10 mouse cellular contexts compared by ENCODE assay signal in the genomic region with DNA sequence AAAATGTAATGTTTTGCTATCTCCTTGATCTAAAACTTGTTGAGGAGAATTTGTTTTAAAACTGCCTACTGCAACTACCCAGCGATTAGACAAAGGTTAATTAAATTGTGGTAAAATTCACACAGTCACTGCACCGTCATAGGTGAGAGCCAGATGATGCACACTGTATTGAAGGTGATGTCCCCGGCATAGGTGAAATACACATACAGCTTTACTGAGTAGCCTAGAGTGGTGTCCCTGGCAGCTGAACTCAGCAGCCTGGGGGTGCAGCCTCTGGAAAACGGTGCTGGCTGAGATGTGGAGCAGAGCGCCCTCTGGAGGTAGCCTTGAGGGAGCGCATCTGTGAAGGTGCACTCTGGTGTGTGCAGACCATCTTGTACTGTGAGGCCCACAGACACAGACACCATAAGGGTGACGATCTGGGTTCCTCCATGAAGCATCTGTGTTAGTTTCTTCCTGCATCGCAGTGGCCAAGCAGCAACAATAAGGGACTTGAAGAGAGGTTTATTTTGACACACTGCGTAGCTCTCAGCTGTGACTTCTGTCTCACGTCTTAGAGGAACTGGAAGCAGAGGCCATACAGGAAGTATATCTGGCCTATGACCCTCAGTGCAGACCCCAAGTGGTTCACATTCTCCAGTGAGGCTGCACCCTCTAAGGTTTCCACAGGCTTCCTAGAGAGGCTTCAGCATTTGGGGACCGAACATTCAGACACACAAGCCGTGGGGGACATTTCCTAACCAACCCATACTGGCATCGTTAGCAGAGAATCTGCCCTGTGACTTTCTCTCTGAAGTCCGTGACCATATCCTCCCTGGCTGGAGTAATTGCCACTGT.
A peak's percentile ranks its signal among the peaks of the same experiment; 100 is the strongest.
DNase-seq lines count a peak whose midpoint lies in the region; ATAC-seq and TF ChIP-seq lines count a peak whose summit lies in the region.
"Had no signal": no experiment of that assay in that cellular context is flagged by ENCODE, and none has a peak within 500 bp of the region (broad histone marks: within the 10 kb centered on the region; RNA-seq: fewer than 3 reads in every experiment).

No protein-coding gene starts in this region.

- no peak overlapping the region for H3K9ac ChIP-seq in neural tube, embryonic 15.5 days (replicated peaks)
- H3K9ac ChIP-seq in forebrain, embryonic 13.5 days = no peak overlapping the region
- no peak overlapping the region for H3K9ac ChIP-seq in midbrain, postnatal 0 days (replicated peaks; ENCODE audit: low read length, poor library complexity, severe bottlenecking)

- ATAC-seq in neural tube, embryonic 15.5 days (ENCODE audit: low FRiP score) = no peak
- peak; percentile 57; the same call in 1 of the 2 replicates for ATAC-seq in forebrain, embryonic 13.5 days
- ATAC-seq in midbrain, postnatal 0 days (ENCODE audit: low FRiP score) = no peak

- peak; percentile 68 for TF ChIP-seq CTCF in midbrain, postnatal 0 days (IDR thresholded peaks at IDR 0.05)

- H3K4me1 ChIP-seq in neural tube, embryonic 15.5 days = no peaks in the 10 kb centered on the region
- H3K4me1 ChIP-seq in forebrain, embryonic 13.5 days = no peaks in the 10 kb centered on the region
- no peaks in the 10 kb centered on the region for H3K4me1 ChIP-seq in midbrain, postnatal 0 days (ENCODE audit: insufficient read depth, low read length)

- H3K27ac ChIP-seq in neural tube, embryonic 15.5 days (replicated peaks) = no peak overlapping the region
- no peak overlapping the region for H3K27ac ChIP-seq in forebrain, embryonic 13.5 days
- no peak overlapping the region for H3K27ac ChIP-seq in midbrain, postnatal 0 days (ENCODE audit: low read depth, low read length)

- no peak overlapping the region for H3K4me3 ChIP-seq in neural tube, embryonic 15.5 days (replicated peaks)
- no peak overlapping the region for H3K4me3 ChIP-seq in forebrain, embryonic 13.5 days
- no peak overlapping the region for H3K4me3 ChIP-seq in midbrain, postnatal 0 days (ENCODE audit: low read depth, low read length)
- H3K4me3 ChIP-seq: megakaryocyte, embryonic 14.5 days had no signal

- H3K9me3 ChIP-seq in neural tube, embryonic 15.5 days (replicated peaks) = no peaks in the 10 kb centered on the region
- peaks cover 5% of the 10 kb centered on the region; the same call in 1 of the 2 replicates for H3K9me3 ChIP-seq in forebrain, embryonic 13.5 days (replicated peaks)
- no peaks in the 10 kb centered on the region for H3K9me3 ChIP-seq in midbrain, postnatal 0 days (ENCODE audit: low read length)

- 69% methylated on average over 14 of the region's 14 CpGs for WGBS in neural tube, embryonic 15.5 days
- WGBS in forebrain, embryonic 13.5 days = 69% methylated on average over 14 of the region's 14 CpGs
- WGBS in midbrain, postnatal 0 days = 69% methylated on average over 14 of the region's 14 CpGs

- H3K36me3 ChIP-seq in neural tube, embryonic 15.5 days = no peaks in the 10 kb centered on the region
- H3K36me3 ChIP-seq in forebrain, embryonic 13.5 days (ENCODE audit: poor library complexity, severe bottlenecking) = no peaks in the 10 kb centered on the region
- H3K36me3 ChIP-seq in midbrain, postnatal 0 days (ENCODE audit: insufficient read depth, low read length) = no peaks in the 10 kb centered on the region
- H3K36me3 ChIP-seq: G1E had no signal

- no peak overlapping the region for H3K4me2 ChIP-seq in neural tube, embryonic 15.5 days
- H3K4me2 ChIP-seq in forebrain, embryonic 13.5 days = no peak overlapping the region
- no peak overlapping the region for H3K4me2 ChIP-seq in midbrain, postnatal 0 days (ENCODE audit: low read depth, low read length, poor library complexity, severe bottlenecking)

- DNase-seq in adrenal gland, adult 18-20 months (ENCODE audit: low spot score in 2 of 2) = peak; percentile 44 to 52
- no peak for DNase-seq in adrenal gland, postnatal 4 days (ENCODE audit: low spot score in 2 of 2)
- peak; percentile 49 for DNase-seq in neural tube, embryonic 10.5 days (ENCODE audit: extremely low spot score, low spot score)
- peak; percentile 37 to 71 for DNase-seq in kidney, postnatal 36 days
- DNase-seq in midbrain, postnatal 0 days (ENCODE audit: low spot score) = peak; percentile 42
- peak; percentile 21 for DNase-seq in urinary bladder, adult 2 months (ENCODE audit: low spot score)

- H3K27me3 ChIP-seq in neural tube, embryonic 15.5 days (replicated peaks) = no peaks in the 10 kb centered on the region
- no peaks in the 10 kb centered on the region for H3K27me3 ChIP-seq in forebrain, embryonic 13.5 days
- no peaks in the 10 kb centered on the region for H3K27me3 ChIP-seq in midbrain, postnatal 0 days (ENCODE audit: insufficient read depth, low read length)

Comparison
In these comparisons a context has a peak if more than half of its experiments do, and no peak if none do; other contexts are left out.
1. DNase-seq: peak in adrenal gland, adult 18-20 months (2 of 2), neural tube, embryonic 10.5 days (single experiment), kidney, postnatal 36 days (2 of 2), midbrain, postnatal 0 days (single experiment) and urinary bladder, adult 2 months (single experiment); none in adrenal gland, postnatal 4 days (0 of 2).